Mouse (Mus musculus) testis, adult 2 months (tissue): ENCODE measurements around the gene Smarcb1.

ENCODE experiments used
- CTCF ChIP-seq: fragments of 200-500 bp; IDR thresholded peaks from 2 replicates; pipeline ENCODE4 v1.5.1; 2012; ENCODE audit warnings: low read depth, mild to moderate bottlenecking, inconsistent platforms, low read length, moderate library complexity; ENCODE audit not compliant: control insufficient read depth, insufficient read depth, insufficient replicate concordance
- POLR2A ChIP-seq: fragments of 200-500 bp; IDR thresholded peaks from 2 replicates; pipeline ENCODE4 v1.6.1; 2012; ENCODE audit warnings: low read depth, mild to moderate bottlenecking, inconsistent platforms, low read length, moderate library complexity; ENCODE audit not compliant: control insufficient read depth

DNA sequence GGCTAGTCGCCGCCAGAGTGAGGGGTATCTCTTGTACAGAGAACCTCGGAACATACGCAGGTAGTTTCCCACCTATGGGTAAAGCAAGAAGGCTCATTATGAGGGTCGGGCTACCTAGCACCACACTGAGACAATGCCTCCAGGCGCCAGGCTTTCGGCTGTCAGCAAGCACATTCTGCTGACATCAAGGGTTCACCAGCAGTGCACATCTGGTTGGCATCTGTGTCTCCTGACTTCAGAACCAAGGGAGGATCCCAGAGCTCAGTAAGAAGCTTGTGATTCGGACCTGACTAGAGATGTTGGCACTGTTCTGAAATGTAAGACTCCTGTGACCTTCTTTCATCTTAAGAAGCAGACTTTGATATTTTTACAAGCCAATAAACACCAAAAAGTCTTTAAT is 4.6 kb downstream of the Smarcb1 start:
- TF ChIP-seq CTCF, result no peak
- TF ChIP-seq POLR2A, result no peak
